Mouse (Mus musculus) heart, embryonic 15.5 days (tissue): ENCODE data around the gene Hcst. TPM values are rescaled to one million over a fixed set of nuclear protein-coding genes. Genes with fewer than 3 reads are reported as not detected.

Source experiments
- ATAC-seq: fragments of 200-750 bp; cut with Nextera tagmentation; replicated peaks from 2 replicates; pipeline ENCODE4 v1.8.0; 2017; ENCODE audit warnings: low read depth, moderate TSS enrichment; ENCODE audit not compliant: insufficient number of reproducible peaks, insufficient read depth, low FRiP score
- H3K27ac ChIP-seq: fragments of 300-500 bp; sonication (generic); 2 replicates; pipeline ENCODE4 v1.5.1; 2015; ENCODE audit warnings: mild to moderate bottlenecking, inconsistent platforms
- H3K27me3 ChIP-seq: fragments of 300-500 bp; sonication (generic); 2 replicates; pipeline ENCODE4 v1.6.1; 2015; ENCODE audit warnings: inconsistent platforms
- H3K36me3 ChIP-seq: fragments of 300-500 bp; sonication (generic); 2 replicates; pipeline ENCODE4 v1.6.1; 2015; ENCODE audit warnings: mild to moderate bottlenecking, inconsistent platforms
- H3K4me1 ChIP-seq: fragments of 300-500 bp; sonication (generic); replicated peaks from 2 replicates; pipeline ENCODE4 v1.6.1; 2015; ENCODE audit warnings: inconsistent platforms
- H3K4me2 ChIP-seq: fragments of 300-500 bp; sonication (generic); 2 replicates; pipeline ENCODE4 v1.6.1; 2015; ENCODE audit warnings: inconsistent platforms, mild to moderate bottlenecking, moderate library complexity
- H3K4me3 ChIP-seq: fragments of 300-500 bp; sonication (generic); 2 replicates; pipeline ENCODE4 v1.5.1; 2015; ENCODE audit warnings: mild to moderate bottlenecking, inconsistent platforms
- H3K9ac ChIP-seq: fragments of 300-500 bp; sonication (generic); 2 replicates; pipeline ENCODE4 v1.6.1; 2015; ENCODE audit warnings: mild to moderate bottlenecking, inconsistent platforms
- H3K9me3 ChIP-seq: fragments of 300-500 bp; sonication (generic); replicated peaks from 2 replicates; pipeline ENCODE4 v1.6.1; 2016; ENCODE audit warnings: inconsistent platforms
- WGBS: fragments of 180-500 bp; shearing (Covaris S2); methylation state at CpG from one replicate; pipeline ENCODE4 v1.1.7; 2015; ENCODE audit warnings: mixed read lengths; 5-methylcytosine and 5-hydroxymethylcytosine counted together
- polyA plus RNA-seq: library from polyadenylated mRNA; unstranded; fragments of >200 nt; fragmentation: Nextera tagmentation; extraction: Ambion mirVana; gene quantifications from 2 replicates; pipeline ENCODE4 v1.2.1, GENCODE M21; 2015

Hcst gene
- polyA plus RNA-seq, 1 experiment from 2014 or later, result 0.98 TPM

GRCm38 (mm10) chr7:30411023-30411422 is 8.6 kb downstream of the Hcst start:
- Histone ChIP-seq H3K36me3 (no peaks in the 10 kb centered on the region), H3K27me3 (no peaks in the 10 kb centered on the region), H3K9me3 (no peaks in the 10 kb centered on the region), H3K9ac (no peak overlapping the region), H3K4me3 (no peak overlapping the region), H3K4me1 (no peaks in the 10 kb centered on the region), H3K4me2 (no peak overlapping the region), H3K27ac (no peak overlapping the region)
- ATAC-seq, result no peak
- WGBS, result 58% methylated on average over 3 of the region's 3 CpGs

- Histone ChIP-seq H3K27me3 (no peaks in the 10 kb centered on the region), H3K27ac (no peak overlapping the region), H3K4me1 (no peaks in the 10 kb centered on the region), H3K9me3 (no peaks in the 10 kb centered on the region), H3K9ac (no peak overlapping the region), H3K36me3 (no peaks in the 10 kb centered on the region), H3K4me2 (no peak overlapping the region), H3K4me3 (no peak overlapping the region)
- WGBS, result 57% methylated on average over 2 of the region's 2 CpGs
- no peak for ATAC-seq
Measured at GRCm38 (mm10) chr7:30409789-30410188, 9.9 kb downstream of the Hcst start.

- 76% methylated on average over 3 of the region's 3 CpGs for WGBS
Measured at GRCm38 (mm10) chr7:30408639-30409038, 11.0 kb downstream of the Hcst start.

GRCm38 (mm10) chr7:30402343-30402742 is 17.3 kb downstream of the Hcst start:
- WGBS, result 62% methylated on average over 4 of the region's 4 CpGs
- Histone ChIP-seq H3K4me2 (no peak overlapping the region), H3K4me3 (no peak overlapping the region), H3K27me3 (no peaks in the 10 kb centered on the region), H3K36me3 (no peaks in the 10 kb centered on the region), H3K9me3 (no peaks in the 10 kb centered on the region), H3K9ac (no peak overlapping the region), H3K4me1 (no peaks in the 10 kb centered on the region), H3K27ac (no peak overlapping the region)
- no peak for ATAC-seq

More at GRCm38 (mm10) chr7:30408639-30409038, 11.0 kb downstream of the Hcst start:
- Histone ChIP-seq H3K4me1 (no peaks in the 10 kb centered on the region), H3K9ac (no peak overlapping the region), H3K4me3 (no peak overlapping the region), H3K9me3 (no peaks in the 10 kb centered on the region), H3K27me3 (no peaks in the 10 kb centered on the region), H3K36me3 (no peaks in the 10 kb centered on the region), H3K27ac (no peak overlapping the region), H3K4me2 (no peak overlapping the region)
- no peak for ATAC-seq

GRCm38 (mm10) chr7:30399671-30400070 is 20.0 kb downstream of the Hcst start:
- no peak for ATAC-seq
- no peak overlapping the region for H3K9ac ChIP-seq
- WGBS, result 52% methylated on average over 7 of the region's 7 CpGs

GRCm38 (mm10) chr7:30394871-30395270 is 24.8 kb downstream of the Hcst start:
- Histone ChIP-seq H3K9ac (no peak overlapping the region), H3K4me3 (no peak overlapping the region), H3K4me2 (no peak overlapping the region), H3K27me3 (no peaks in the 10 kb centered on the region), H3K4me1 (no peaks in the 10 kb centered on the region; the same call in 1 of the 2 replicates), H3K36me3 (no peaks in the 10 kb centered on the region), H3K27ac (0 out of 2 replicates have a peak overlapping the region, but pooled peaks have one; percentile 42), H3K9me3 (no peaks in the 10 kb centered on the region)
- no peak for ATAC-seq
- 35% methylated on average over 2 of the region's 2 CpGs for WGBS

More at GRCm38 (mm10) chr7:30399671-30400070, 20.0 kb downstream of the Hcst start:
- Histone ChIP-seq H3K27me3 (no peaks in the 10 kb centered on the region), H3K4me3 (no peak overlapping the region), H3K4me2 (no peak overlapping the region), H3K27ac (no peak overlapping the region), H3K36me3 (no peaks in the 10 kb centered on the region), H3K4me1 (no peaks in the 10 kb centered on the region), H3K9me3 (no peaks in the 10 kb centered on the region)

GRCm38 (mm10) chr7:30394379-30394778 is 25.3 kb downstream of the Hcst start:
- Histone ChIP-seq H3K4me1 (no peaks in the 10 kb centered on the region; the same call in 1 of the 2 replicates), H3K9ac (no peak overlapping the region), H3K4me3 (no peak overlapping the region), H3K27ac (peak overlapping the region; percentile 42), H3K4me2 (no peak overlapping the region), H3K9me3 (no peaks in the 10 kb centered on the region), H3K36me3 (no peaks in the 10 kb centered on the region), H3K27me3 (no peaks in the 10 kb centered on the region)
- WGBS, result 49% methylated on average over 11 of the region's 11 CpGs
- ATAC-seq, result peak; percentile 47; the same call in 1 of the 2 replicates

- Histone ChIP-seq H3K4me3 (no peak overlapping the region), H3K4me1 (no peaks in the 10 kb centered on the region; the same call in 1 of the 2 replicates), H3K27me3 (no peaks in the 10 kb centered on the region), H3K9ac (no peak overlapping the region), H3K9me3 (no peaks in the 10 kb centered on the region), H3K27ac (peak overlapping the region; percentile 24), H3K4me2 (no peak overlapping the region), H3K36me3 (no peaks in the 10 kb centered on the region)
- WGBS, result 78% methylated on average over 4 of the region's 4 CpGs
- ATAC-seq, result no peak
Measured at GRCm38 (mm10) chr7:30393631-30394030, 26.0 kb downstream of the Hcst start.

GRCm38 (mm10) chr7:30392746-30393520 is 26.7 kb downstream of the Hcst start:
- Histone ChIP-seq H3K4me3 (no peak overlapping the region), H3K9ac (no peak overlapping the region), H3K4me1 (no peaks in the 10 kb centered on the region; the same call in 1 of the 2 replicates), H3K27ac (no peak overlapping the region), H3K4me2 (no peak overlapping the region), H3K9me3 (no peaks in the 10 kb centered on the region), H3K36me3 (no peaks in the 10 kb centered on the region), H3K27me3 (no peaks in the 10 kb centered on the region)
- ATAC-seq, result no peak
- 65% methylated on average over 4 of the region's 4 CpGs for WGBS

GRCm38 (mm10) chr7:30384106-30384505 is 35.5 kb downstream of the Hcst start:
- Histone ChIP-seq H3K4me3 (no peak overlapping the region), H3K36me3 (no peaks in the 10 kb centered on the region), H3K9ac (no peak overlapping the region), H3K27me3 (no peaks in the 10 kb centered on the region), H3K4me2 (no peak overlapping the region), H3K4me1 (no peaks in the 10 kb centered on the region), H3K27ac (no peak overlapping the region), H3K9me3 (no peaks in the 10 kb centered on the region)
- no peak for ATAC-seq
- WGBS, result 77% methylated on average over 9 of the region's 9 CpGs

- no peak for ATAC-seq
- Histone ChIP-seq H3K4me1 (no peaks in the 10 kb centered on the region), H3K9me3 (no peaks in the 10 kb centered on the region), H3K4me2 (no peak overlapping the region), H3K27ac (no peak overlapping the region), H3K27me3 (no peaks in the 10 kb centered on the region), H3K9ac (no peak overlapping the region), H3K36me3 (no peaks in the 10 kb centered on the region), H3K4me3 (no peak overlapping the region)
- WGBS, result 51% methylated on average over 5 of the region's 5 CpGs
Measured at GRCm38 (mm10) chr7:30380061-30380460, 39.6 kb downstream of the Hcst start.

GRCm38 (mm10) chr7:30373501-30373962 is 46.1 kb downstream of the Hcst start:
- Histone ChIP-seq H3K4me1 (0 out of 2 replicates have a peak, but pooled peaks cover 3% of the 10 kb centered on the region), H3K4me3 (peak overlapping the region; percentile 56), H3K9me3 (no peaks in the 10 kb centered on the region), H3K4me2 (peak overlapping the region; percentile 80), H3K9ac (peak overlapping the region; percentile 48; the same call in 1 of the 2 replicates), H3K36me3 (no peaks in the 10 kb centered on the region), H3K27me3 (no peaks in the 10 kb centered on the region; the same call in 1 of the 2 replicates), H3K27ac (no peak overlapping the region)
- under 1% methylated on average over 21 of the region's 21 CpGs for WGBS
- ATAC-seq, result peak; percentile 98
